Mouse (Mus musculus) liver, adult 2 months (tissue): ENCODE measurements at regions not wholly inside any gene's neighbourhood (a gene's known extent, or its start where the extent isn't known, plus 50 kb on each side); places are given as distances from the start of the nearest gene placed in this dataset.

Experiments used
- CTCF ChIP-seq: fragments of 200-500 bp; IDR thresholded peaks from 2 replicates; pipeline ENCODE4 v1.5.1; 2011; ENCODE audit warnings: low read depth, low read length, control low read depth
- POLR2A ChIP-seq: fragments of 200-500 bp; IDR thresholded peaks from 2 replicates; pipeline ENCODE4 v1.6.1; 2011; ENCODE audit warnings: low read length, control low read depth; ENCODE audit not compliant: insufficient read depth; ENCODE audit errors: extremely low read depth

- TF ChIP-seq CTCF = peak; percentile 18; the same call in 1 of the 2 replicates
- no peak for TF ChIP-seq POLR2A
These were observed 302.2 kb upstream of the Arglu1 start for GRCm38 (mm10) chr8:8992461-8993032.
